Mouse (Mus musculus) megakaryocyte progenitor cell, adult 5-6 weeks (primary cell): ENCODE data around the gene Clasp1. TPM values are rescaled to one million over a fixed set of nuclear protein-coding genes. Genes with fewer than 3 reads are reported as not detected.
A peak's percentile ranks its signal among the peaks of the same experiment; 100 is the strongest.

ENCODE experiments used
- ATAC-seq: replicated peaks from 2 replicates; pipeline ENCODE4 v1.8.0; 2016; ENCODE audit warnings: mild to moderate bottlenecking, moderate TSS enrichment, inconsistent platforms; ENCODE audit not compliant: poor library complexity
- total RNA-seq, 2 experiments: library from RNA; stranded (forward) in 1 of 2; stranded (reverse) in 1 of 2; fragments of 157-497, 149-512 nt in 1 of 2; fragments of 200-1000 nt in 1 of 2; gene quantifications; 2 replicates each; pipeline versions ENCODE4 v1.2.3 to v1.2.4; 2015 to 2017

Clasp1 gene
- total RNA-seq, 2 experiments from 2014 or later: 45.9 to 56.3 TPM

- ATAC-seq: no peak
These were observed 57.1 kb downstream of the Clasp1 start for GRCm38 (mm10) chr1:118446006-118446405.

- ATAC-seq: no peak
These were observed 58.3 kb downstream of the Clasp1 start for GRCm38 (mm10) chr1:118447131-118447530.

GRCm38 (mm10) chr1:118448214-118448613 lies 59.4 kb downstream of the Clasp1 start:
- ATAC-seq: peak; percentile 54

- no peak for ATAC-seq
These were observed 62.1 kb downstream of the Clasp1 start for GRCm38 (mm10) chr1:118450891-118451450.

GRCm38 (mm10) chr1:118453577-118453976 lies 64.7 kb downstream of the Clasp1 start:
- no peak for ATAC-seq

GRCm38 (mm10) chr1:118454817-118455216 lies 66.0 kb downstream of the Clasp1 start:
- ATAC-seq: no peak

GRCm38 (mm10) chr1:118457256-118457882 lies 68.5 kb downstream of the Clasp1 start:
- ATAC-seq: no peak

GRCm38 (mm10) chr1:118457883-118458259 lies 69.0 kb downstream of the Clasp1 start:
- no peak for ATAC-seq

- ATAC-seq: no peak
These were observed 69.4 kb downstream of the Clasp1 start for GRCm38 (mm10) chr1:118458279-118458678.

GRCm38 (mm10) chr1:118458963-118459920 lies 70.4 kb downstream of the Clasp1 start:
- peak; percentile 73 for ATAC-seq

GRCm38 (mm10) chr1:118460716-118461115 lies 71.9 kb downstream of the Clasp1 start:
- ATAC-seq: no peak

GRCm38 (mm10) chr1:118466041-118466440 lies 77.2 kb downstream of the Clasp1 start:
- peak; percentile 71 for ATAC-seq

- ATAC-seq: no peak
These were observed 83.5 kb downstream of the Clasp1 start for GRCm38 (mm10) chr1:118472386-118472785.

- peak; percentile 77 for ATAC-seq
These were observed 88.1 kb downstream of the Clasp1 start for GRCm38 (mm10) chr1:118476919-118477318.

- ATAC-seq: peak; percentile 49
These were observed 90.4 kb downstream of the Clasp1 start for GRCm38 (mm10) chr1:118479246-118479645.

- 0 out of 2 replicates have a peak, but pooled peaks have one; percentile 4 for ATAC-seq
These were observed 91.9 kb downstream of the Clasp1 start for GRCm38 (mm10) chr1:118480484-118481364.

GRCm38 (mm10) chr1:118481365-118481702 lies 92.5 kb downstream of the Clasp1 start:
- ATAC-seq: peak; percentile 9; the same call in 1 of the 2 replicates

GRCm38 (mm10) chr1:118481703-118482102 lies 92.8 kb downstream of the Clasp1 start:
- no peak for ATAC-seq

- no peak for ATAC-seq
These were observed 93.6 kb downstream of the Clasp1 start for GRCm38 (mm10) chr1:118482285-118483019.

- peak; percentile 56 for ATAC-seq
These were observed 94.7 kb downstream of the Clasp1 start for GRCm38 (mm10) chr1:118483504-118484096.
